In the genomic region with DNA sequence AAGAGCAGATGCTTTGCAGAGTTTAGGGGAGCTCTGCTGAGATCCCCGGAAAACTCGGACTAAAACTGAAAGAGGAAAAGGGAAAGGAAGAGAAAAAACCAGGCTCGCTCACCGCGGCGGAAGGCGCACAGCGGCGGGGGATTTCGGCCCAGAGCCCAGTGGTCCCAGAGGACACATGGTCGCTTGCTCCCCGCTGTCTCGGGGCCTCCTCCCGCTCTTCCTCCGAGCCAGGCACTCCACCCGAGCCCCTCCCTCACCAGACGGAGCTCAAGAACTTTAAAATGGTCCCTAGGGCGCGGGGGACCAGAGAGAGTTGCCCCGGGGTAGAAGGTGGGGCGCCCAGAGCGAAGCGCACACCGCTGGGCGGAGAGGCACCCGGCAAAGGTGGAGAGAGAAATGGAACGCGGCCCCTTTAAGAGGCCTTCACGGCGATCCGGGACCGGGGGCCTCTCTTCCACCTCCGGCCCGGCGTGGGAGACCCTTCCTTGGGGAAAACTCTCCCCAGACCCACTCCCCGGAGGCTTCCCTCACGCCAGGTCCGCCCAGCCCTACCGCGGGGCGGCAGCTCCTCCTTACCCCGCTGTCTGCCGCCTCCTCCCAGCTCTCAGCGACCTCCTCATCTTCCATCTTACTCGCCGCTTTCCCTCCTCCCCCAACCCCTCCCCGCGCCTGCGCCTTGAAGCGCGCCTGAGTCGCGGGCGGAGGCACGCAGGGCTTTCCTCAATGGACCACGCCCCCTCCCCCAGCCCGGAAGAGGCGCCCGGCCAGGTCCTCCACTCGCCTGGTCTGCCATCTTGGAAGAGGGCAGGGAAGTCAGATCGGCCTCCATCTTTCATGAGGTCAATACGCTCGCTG, we compare ENCODE assay signal across 7 mouse cellular contexts. TPM values are rescaled to one million over a fixed set of nuclear protein-coding genes. Genes with fewer than 3 reads are reported as not detected.
DNase-seq lines count a peak whose midpoint lies in the region; ATAC-seq lines count a peak whose summit lies in the region.

TSS of gene Szrd1 (minus strand) at position 660 of the 855 bp plus-strand sequence.

- ATAC-seq in intestine, embryonic 15.5 days, result peak; percentile 95

- peak; percentile 96 to 98 for DNase-seq in adrenal gland, adult 18-20 months (ENCODE audit: low spot score in 2 of 2)
- DNase-seq in embryo, embryonic 11 days, result peak; percentile 100
- peak; percentile 95 to 99 for DNase-seq in gastrocnemius, postnatal 36 days
- peak; percentile 98 to 99 for DNase-seq in left cerebral cortex, postnatal 25 days (ENCODE audit: low spot score in 2 of 2)
- DNase-seq in midbrain, embryonic 10.5 days (ENCODE audit: low spot score), result peak; percentile 99
- peak; percentile 99 for DNase-seq in right cerebral cortex, postnatal 4 days

- no peaks in the 10 kb centered on the region for H3K36me3 ChIP-seq in intestine, embryonic 15.5 days
- H3K36me3 ChIP-seq in midbrain, embryonic 10.5 days, result peaks cover 16% of the 10 kb centered on the region

- H3K4me1 ChIP-seq in intestine, embryonic 15.5 days (replicated peaks), result peaks cover 37% of the 10 kb centered on the region
- peaks cover 43% of the 10 kb centered on the region for H3K4me1 ChIP-seq in midbrain, embryonic 10.5 days

- WGBS in intestine, embryonic 15.5 days, result under 1% methylated on average over 63 of the region's 63 CpGs
- WGBS in midbrain, embryonic 10.5 days, result under 1% methylated on average over 63 of the region's 63 CpGs

- no peaks in the 10 kb centered on the region for H3K27me3 ChIP-seq in intestine, embryonic 15.5 days (replicated peaks)
- H3K27me3 ChIP-seq in midbrain, embryonic 10.5 days (ENCODE audit: low read depth, poor library complexity, severe bottlenecking), result 0 out of 2 replicates have a peak, but pooled peaks cover 5% of the 10 kb centered on the region

- no peaks in the 10 kb centered on the region for H3K9me3 ChIP-seq in intestine, embryonic 15.5 days
- no peaks in the 10 kb centered on the region for H3K9me3 ChIP-seq in midbrain, embryonic 10.5 days (replicated peaks)

- intact Hi-C loops in gastrocnemius, postnatal 36 days (cut with DNase I), result no loop called here
- intact Hi-C loops in left cerebral cortex, postnatal 25 days (cut with DNase I), result no loop called here

- H3K9ac ChIP-seq in intestine, embryonic 15.5 days, result peak within 1 kb of the TSS; percentile 93

- peak within 1 kb of the TSS; percentile 98 for H3K27ac ChIP-seq in intestine, embryonic 15.5 days
- H3K27ac ChIP-seq in midbrain, embryonic 10.5 days (replicated peaks), result peak within 1 kb of the TSS; percentile 97

- peak within 1 kb of the TSS; percentile 81 for H3K4me2 ChIP-seq in intestine, embryonic 15.5 days (replicated peaks)

- H3K4me3 ChIP-seq in intestine, embryonic 15.5 days (replicated peaks), result peak within 1 kb of the TSS; percentile 92
- peak within 1 kb of the TSS; percentile 92 for H3K4me3 ChIP-seq in midbrain, embryonic 10.5 days

RNA-seq across cellular contexts. Expression of gene Szrd1, which starts in this region (rescaled TPM):
- total RNA-seq in adrenal gland, adult 18-20 months (2021), result 100 to 1,000 TPM; 109 to 127 TPM
- 100 to 1,000 TPM; 141 to 150 TPM for total RNA-seq in gastrocnemius, postnatal 36 days (2021)
- polyA plus RNA-seq in intestine, embryonic 15.5 days (2015; fragmentation: Nextera tagmentation; extraction: Ambion mirVana), result 42.7 and 44.3 TPM in 2 replicates
- 10 to 100 TPM; 41.7 to 49.2 TPM for total RNA-seq in left cerebral cortex, postnatal 25 days (2021)
- polyA plus RNA-seq in midbrain, embryonic 10.5 days (2016; fragmentation: Nextera tagmentation; extraction: Ambion mirVana), result 35.2 and 36.3 TPM in 2 replicates

Comparison
In these comparisons a context has a peak if more than half of its experiments do, and no peak if none do; other contexts are left out.
1. Peak in every context shown above with its lines: DNase-seq, ATAC-seq, H3K4me3 ChIP-seq and H3K27ac ChIP-seq.